Mouse (Mus musculus) myocyte (in vitro differentiated cells): ENCODE measurements around the gene 1700013G24Rik.

Experiments
- CEBPB ChIP-seq: IDR thresholded peaks from 2 replicates; pipeline ENCODE4 v1.6.1; 2011; ENCODE audit warnings: mild to moderate bottlenecking, moderate library complexity; ENCODE audit not compliant: poor library complexity, insufficient read depth, severe bottlenecking
- POLR2A ChIP-seq: IDR thresholded peaks from one replicate; pipeline ENCODE4 v1.6.1; 2011; ENCODE audit warnings: low read depth, mild to moderate bottlenecking, control low read depth, moderate library complexity; ENCODE audit not compliant: insufficient read length

DNA sequence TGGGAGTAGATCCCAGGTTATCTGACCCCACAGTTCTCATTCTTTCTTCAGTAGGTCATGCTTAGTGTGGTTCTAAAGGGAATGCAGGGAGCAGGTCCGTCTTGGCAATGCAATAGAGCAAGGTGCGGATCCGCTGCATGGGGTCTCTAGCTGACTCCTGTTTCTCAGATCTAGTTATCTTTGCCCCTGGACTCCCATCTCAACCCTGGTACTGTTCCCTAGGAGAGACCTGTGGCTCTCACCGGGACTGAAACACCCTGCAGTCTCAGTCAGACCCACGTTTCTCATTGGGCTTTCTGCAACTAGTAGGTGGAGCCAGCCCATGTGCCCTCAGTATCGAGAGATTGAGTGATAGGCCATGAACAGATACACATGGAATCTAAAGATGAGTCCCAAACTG lies 24.5 kb downstream of the 1700013G24Rik start:
- no peak for TF ChIP-seq POLR2A
- no peak for TF ChIP-seq CEBPB
